Mouse (Mus musculus) limb, embryonic 10.5 days (tissue): ENCODE measurements around the gene Sema6c. TPM values are rescaled to one million over a fixed set of nuclear protein-coding genes. Genes with fewer than 3 reads are reported as not detected.
"Not testable (repeated sequence)": the region's sequence is repeated elsewhere in the genome, so short reads cannot be mapped to it uniquely, and the experiment has no call there.

Experiments used
- DNase-seq: peaks from one replicate; pipeline ENCODE4 v3.0.0-alpha.2; 2017; ENCODE audit warnings: low spot score
- H3K27ac ChIP-seq: fragments of 300-500 bp; sonication (generic); 2 replicates; pipeline ENCODE4 v1.5.1; 2016; ENCODE audit warnings: mild to moderate bottlenecking
- H3K27me3 ChIP-seq: fragments of 300-500 bp; sonication (generic); 2 replicates; pipeline ENCODE4 v1.6.1; 2016; ENCODE audit warnings: low read depth, mild to moderate bottlenecking; ENCODE audit not compliant: poor library complexity, severe bottlenecking
- H3K36me3 ChIP-seq: fragments of 300-500 bp; sonication (generic); 2 replicates; pipeline ENCODE4 v1.6.1; 2016; ENCODE audit warnings: mild to moderate bottlenecking, moderate library complexity
- H3K4me1 ChIP-seq: fragments of 300-500 bp; sonication (generic); 2 replicates; pipeline ENCODE4 v1.6.1; 2016
- H3K4me3 ChIP-seq: fragments of 300-500 bp; sonication (generic); 2 replicates; pipeline ENCODE4 v1.5.1; 2016; ENCODE audit warnings: mild to moderate bottlenecking, moderate library complexity
- H3K9me3 ChIP-seq: fragments of 300-500 bp; sonication (generic); replicated peaks from 2 replicates; pipeline ENCODE4 v1.6.1; 2016; ENCODE audit warnings: mild to moderate bottlenecking
- WGBS: fragments of 180-500 bp; shearing (Covaris S2); methylation state at CpG from one replicate; pipeline ENCODE4 v1.1.7; 2016; 5-methylcytosine and 5-hydroxymethylcytosine counted together
- microRNA-seq: library from miRNA; unstranded; fragments of <30 nt; microRNA quantifications from one replicate; pipeline ENCODE4, GENCODE M21; 2017
- polyA plus RNA-seq: library from polyadenylated mRNA; unstranded; fragments of >200 nt; fragmentation: Nextera tagmentation; extraction: Ambion mirVana; gene quantifications from 2 replicates; pipeline ENCODE4 v1.2.1, GENCODE M21; 2016

Gene Sema6c
- polyA plus RNA-seq, 1 experiment from 2014 or later, result 15.8 TPM

GRCm38 (mm10) chr3:95210585-95210984, 50.3 kb downstream of the Sema6c start:
- DNase-seq, result no peak
- Histone ChIP-seq H3K4me1 (no peaks in the 10 kb centered on the region), H3K9me3 (no peaks in the 10 kb centered on the region), H3K27ac (no peak overlapping the region), H3K27me3 (no peaks in the 10 kb centered on the region), H3K4me3 (no peak overlapping the region), H3K36me3 (peaks cover 87% of the 10 kb centered on the region)
- WGBS, result 92% methylated on average over 2 of the region's 2 CpGs

- H3K27me3 ChIP-seq, DNase-seq, H3K9me3 ChIP-seq, H3K4me1 ChIP-seq, H3K4me3 ChIP-seq, H3K27ac ChIP-seq: not testable (repeated sequence)
- WGBS, result 94% methylated on average over 8 of the region's 10 CpGs
- peaks cover 73% of the 10 kb centered on the region for H3K36me3 ChIP-seq
Observed at GRCm38 (mm10) chr3:95212889-95213608, 52.8 kb downstream of the Sema6c start.

GRCm38 (mm10) chr3:95213609-95213975, 53.3 kb downstream of the Sema6c start:
- Histone ChIP-seq H3K27me3 (no peaks in the 10 kb centered on the region), H3K9me3 (no peaks in the 10 kb centered on the region), H3K4me1 (peaks cover 15% of the 10 kb centered on the region; the same call in 1 of the 2 replicates), H3K36me3 (peaks cover 71% of the 10 kb centered on the region), H3K4me3 (no peak overlapping the region), H3K27ac (no peak overlapping the region)
- no peak for DNase-seq
- WGBS, result 94% methylated on average over 1 of the region's 1 CpGs

GRCm38 (mm10) chr3:95216655-95217254, 56.5 kb downstream of the Sema6c start:
- H3K4me3 ChIP-seq, result peak overlapping the region; percentile 87
- WGBS, result 30% methylated on average over 4 of the region's 4 CpGs
- DNase-seq, result no peak
- no peaks in the 10 kb centered on the region for H3K27me3 ChIP-seq
- H3K27ac ChIP-seq, result peak overlapping the region; percentile 100
- H3K9me3 ChIP-seq, result no peaks in the 10 kb centered on the region
- peaks cover 75% of the 10 kb centered on the region for H3K36me3 ChIP-seq
- peaks cover 15% of the 10 kb centered on the region; the same call in 1 of the 2 replicates for H3K4me1 ChIP-seq

GRCm38 (mm10) chr3:95217255-95218134, 57.2 kb downstream of the Sema6c start, which contains the start of gene Gabpb2:
Gene Gabpb2, minus strand, starts transcription at chr3:95217916.
- DNase-seq, result peak; percentile 98
- Histone ChIP-seq H3K27ac (peak within 1 kb of the TSS; percentile 100), H3K4me3 (peak within 1 kb of the TSS; percentile 87), H3K9me3 (no peaks in the 10 kb centered on the region), H3K4me1 (peaks cover 15% of the 10 kb centered on the region; the same call in 1 of the 2 replicates), H3K27me3 (no peaks in the 10 kb centered on the region), H3K36me3 (peaks cover 74% of the 10 kb centered on the region)
- WGBS, result 0% methylated on average over 56 of the region's 56 CpGs

- H3K36me3 ChIP-seq, result peaks cover 78% of the 10 kb centered on the region
- 75% methylated on average over 6 of the region's 6 CpGs for WGBS
- DNase-seq, result no peak
Observed at GRCm38 (mm10) chr3:95218466-95219137, 58.3 kb downstream of the Sema6c start.

GRCm38 (mm10) chr3:95223041-95223440, 62.8 kb downstream of the Sema6c start:
- no peak overlapping the region for H3K4me3 ChIP-seq
- H3K27me3 ChIP-seq, result no peaks in the 10 kb centered on the region
- peaks cover 77% of the 10 kb centered on the region for H3K36me3 ChIP-seq
- H3K27ac ChIP-seq, result no peak overlapping the region
- peaks cover 23% of the 10 kb centered on the region for H3K4me1 ChIP-seq
- DNase-seq, result no peak
- no peaks in the 10 kb centered on the region for H3K9me3 ChIP-seq
- WGBS, result 100% methylated on average over 2 of the region's 2 CpGs

More at GRCm38 (mm10) chr3:95218466-95219137, 58.3 kb downstream of the Sema6c start:
- Histone ChIP-seq H3K4me3 (peak overlapping the region; percentile 87), H3K9me3 (no peaks in the 10 kb centered on the region), H3K27me3 (no peaks in the 10 kb centered on the region), H3K4me1 (peaks cover 15% of the 10 kb centered on the region; the same call in 1 of the 2 replicates), H3K27ac (peak overlapping the region; percentile 100)

Small RNA genes lying within 50 kb of the gene (microRNA-seq; reads per million reads assigned to microRNA genes)
- gene Mir8099-1, result not detected

Other genes starting within 250 kb of the Sema6c start
- gene Selenbp1, start 227.4 kb upstream of the Sema6c start, polyA plus RNA-seq, result 8.5 and 12.5 TPM in 2 replicates
- gene Rfx5, start 206.4 kb upstream of the Sema6c start, polyA plus RNA-seq, result 6.7 and 10.8 TPM in 2 replicates
- 18.9 and 22.2 TPM in 2 replicates for gene Pi4kb, start 185.7 kb upstream of the Sema6c start, polyA plus RNA-seq
- gene Zfp687, start 145.0 kb upstream of the Sema6c start, polyA plus RNA-seq, result 38.6 and 40.8 TPM in 2 replicates
- gene Psmd4, start 117.8 kb upstream of the Sema6c start, polyA plus RNA-seq, result 365 and 382 TPM in 2 replicates
- 18.6 and 21.7 TPM in 2 replicates for gene Pip5k1a, start 53.5 kb upstream of the Sema6c start, polyA plus RNA-seq
- 297 and 327 TPM in 2 replicates for gene Vps72, start 49.4 kb upstream of the Sema6c start, polyA plus RNA-seq
- 1.2 and 1.4 TPM in 2 replicates for gene Tmod4, start 36.0 kb upstream of the Sema6c start, polyA plus RNA-seq
- gene Scnm1, start 26.4 kb upstream of the Sema6c start, polyA plus RNA-seq, result 74.1 and 79.7 TPM in 2 replicates
- gene Lysmd1, start 26.4 kb upstream of the Sema6c start, polyA plus RNA-seq, result 12.6 and 16.2 TPM in 2 replicates
- 0.35 and 1.9 TPM in 2 replicates for gene Tnfaip8l2, start 18.1 kb upstream of the Sema6c start, polyA plus RNA-seq
- 11.4 and 13.1 TPM in 2 replicates for gene Gabpb2, start 57.5 kb downstream of the Sema6c start, polyA plus RNA-seq
- gene Cdc42se1, start 68.3 kb downstream of the Sema6c start, polyA plus RNA-seq, result 82.6 and 85.3 TPM in 2 replicates
- gene Mllt11, start 71.7 kb downstream of the Sema6c start, polyA plus RNA-seq, result 12.0 and 12.3 TPM in 2 replicates
- 0.65 and 0.92 TPM in 2 replicates for gene Gm128, start 81.1 kb downstream of the Sema6c start, polyA plus RNA-seq
- gene Bnipl, start 90.7 kb downstream of the Sema6c start, polyA plus RNA-seq, result 0.35 and 0.79 TPM in 2 replicates
- 25.8 and 33.0 TPM in 2 replicates for gene Mindy1, start 120.9 kb downstream of the Sema6c start, polyA plus RNA-seq
- gene Prune1, start 121.6 kb downstream of the Sema6c start, polyA plus RNA-seq, result 27.7 and 30.5 TPM in 2 replicates
- 1.2 and 1.6 TPM in 2 replicates for gene Anxa9, start 146.7 kb downstream of the Sema6c start, polyA plus RNA-seq
- 131 and 144 TPM in 2 replicates for gene Cers2, start 154.3 kb downstream of the Sema6c start, polyA plus RNA-seq
- gene Setdb1, start 196.7 kb downstream of the Sema6c start, polyA plus RNA-seq, result 57.1 and 62.9 TPM in 2 replicates
- gene 4930558C23Rik, start 242.4 kb downstream of the Sema6c start, polyA plus RNA-seq, result not detected in 2 replicates